Mouse (Mus musculus): ENCODE data around the gene Sox15. TPM values are rescaled to one million over a fixed set of nuclear protein-coding genes. Genes with fewer than 3 reads are reported as not detected.
"Not testable (repeated sequence)": the region's sequence is repeated elsewhere in the genome, so short reads cannot be mapped to it uniquely, and the experiment has no call there.

Gene Sox15
- total RNA-seq (2021): 0.39 TPM in 1 of 2 replicates, not detected in the other
- long read RNA-seq: 0 reads

GRCm38 (mm10) chr11:69655264-69656064, at the start of gene Sox15:
TSS of gene Sox15 (plus strand) at chr11:69655314.
- DNase-seq: peak; percentile 67

GRCm38 (mm10) chr11:69605726-69606490, 49.2 kb upstream of the Sox15 start, which contains the start of gene Atp1b2:
TSS of gene Atp1b2 (minus strand) at chr11:69605942.
- peak; percentile 76 for DNase-seq

GRCm38 (mm10) chr11:69606491-69606795, 48.7 kb upstream of the Sox15 start:
- DNase-seq: no peak

- DNase-seq: no peak
Measured at GRCm38 (mm10) chr11:69606832-69607231, 48.3 kb upstream of the Sox15 start.

- no peak for DNase-seq
Measured at GRCm38 (mm10) chr11:69608525-69608924, 46.6 kb upstream of the Sox15 start.

GRCm38 (mm10) chr11:69609416-69609815, 45.7 kb upstream of the Sox15 start:
- DNase-seq: no peak

GRCm38 (mm10) chr11:69610899-69611298, 44.2 kb upstream of the Sox15 start:
- DNase-seq: no peak

- DNase-seq: peak; percentile 87
Measured at GRCm38 (mm10) chr11:69613553-69614256, 41.4 kb upstream of the Sox15 start.

- not testable (repeated sequence) for DNase-seq
Measured at GRCm38 (mm10) chr11:69614257-69614588, 40.9 kb upstream of the Sox15 start.

GRCm38 (mm10) chr11:69616781-69617180, 38.3 kb upstream of the Sox15 start:
- DNase-seq: no peak

GRCm38 (mm10) chr11:69617805-69618204, 37.3 kb upstream of the Sox15 start, which contains the start of gene Shbg:
TSS of gene Shbg (minus strand) at chr11:69617905.
- DNase-seq: no peak

GRCm38 (mm10) chr11:69620394-69621081, 34.6 kb upstream of the Sox15 start:
- DNase-seq: no peak

GRCm38 (mm10) chr11:69621571-69622268, 33.4 kb upstream of the Sox15 start, which contains the start of gene Sat2:
TSS of gene Sat2 (plus strand) at chr11:69622024.
- DNase-seq: peak; percentile 63

- DNase-seq: no peak
Measured at GRCm38 (mm10) chr11:69622406-69622805, 32.7 kb upstream of the Sox15 start.

- DNase-seq: no peak
Measured at GRCm38 (mm10) chr11:69623006-69623405, 32.1 kb upstream of the Sox15 start.

- not testable (repeated sequence) for DNase-seq
Measured at GRCm38 (mm10) chr11:69624339-69624738, 30.8 kb upstream of the Sox15 start.

GRCm38 (mm10) chr11:69628286-69628685, 26.8 kb upstream of the Sox15 start:
- peak; percentile 77 for DNase-seq

GRCm38 (mm10) chr11:69629802-69630201, 25.3 kb upstream of the Sox15 start:
- DNase-seq: no peak

- DNase-seq: peak; percentile 99
Measured at GRCm38 (mm10) chr11:69632284-69633089, 22.6 kb upstream of the Sox15 start, which contains the start of gene Fxr2. TSS of gene Fxr2 (plus strand) at chr11:69632990.

- DNase-seq: no peak
Measured at GRCm38 (mm10) chr11:69633128-69633866, 21.8 kb upstream of the Sox15 start.

Data from adrenal gland, postnatal 25 days (tissue).